Mouse (Mus musculus) liver, embryonic 15.5 days (tissue): ENCODE measurements around the gene Rps24. TPM values are rescaled to one million over a fixed set of nuclear protein-coding genes. Genes with fewer than 3 reads are reported as not detected.

Experiments used
- ATAC-seq: fragments of 200-750 bp; cut with Nextera tagmentation; 2 replicates; pipeline ENCODE4 v1.8.0; 2017; ENCODE audit warnings: moderate number of reproducible peaks, mild to moderate bottlenecking, moderate library complexity; ENCODE audit not compliant: insufficient read depth
- H3K27ac ChIP-seq: fragments of 300-500 bp; sonication (generic); replicated peaks from 2 replicates; pipeline ENCODE4 v1.5.1; 2015; ENCODE audit warnings: mild to moderate bottlenecking, inconsistent platforms
- H3K27me3 ChIP-seq: fragments of 300-500 bp; sonication (generic); 2 replicates; pipeline ENCODE4 v1.6.1; 2015; ENCODE audit warnings: mild to moderate bottlenecking, inconsistent platforms
- H3K36me3 ChIP-seq: fragments of 300-500 bp; sonication (generic); replicated peaks from 2 replicates; pipeline ENCODE4 v1.6.1; 2015; ENCODE audit warnings: moderate library complexity, mild to moderate bottlenecking, inconsistent platforms
- H3K4me1 ChIP-seq: fragments of 300-500 bp; sonication (generic); replicated peaks from 2 replicates; pipeline ENCODE4 v1.6.1; 2015; ENCODE audit warnings: inconsistent platforms
- H3K4me2 ChIP-seq: fragments of 300-500 bp; sonication (generic); 2 replicates; pipeline ENCODE4 v1.6.1; 2015; ENCODE audit warnings: moderate library complexity, mild to moderate bottlenecking, inconsistent platforms
- H3K4me3 ChIP-seq: fragments of 300-500 bp; sonication (generic); replicated peaks from 2 replicates; pipeline ENCODE4 v1.5.1; 2015; ENCODE audit warnings: mild to moderate bottlenecking, inconsistent platforms
- H3K9ac ChIP-seq: fragments of 300-500 bp; sonication (generic); 2 replicates; pipeline ENCODE4 v1.6.1; 2015; ENCODE audit warnings: moderate library complexity, mild to moderate bottlenecking, inconsistent platforms
- H3K9me3 ChIP-seq: fragments of 300-500 bp; sonication (generic); replicated peaks from 2 replicates; pipeline ENCODE4 v1.6.1; 2016; ENCODE audit warnings: inconsistent platforms
- WGBS: fragments of 180-500 bp; shearing (Covaris S2); methylation state at CpG from one replicate; pipeline ENCODE4 v1.1.7; 2015; ENCODE audit warnings: mixed read lengths; ENCODE audit not compliant: insufficient replicate concordance; 5-methylcytosine and 5-hydroxymethylcytosine counted together
- polyA plus RNA-seq: library from polyadenylated mRNA; unstranded; fragments of >200 nt; fragmentation: Nextera tagmentation; extraction: Ambion mirVana; gene quantifications from 2 replicates; pipeline ENCODE4 v1.2.1, GENCODE M21; 2015

Gene Rps24
- polyA plus RNA-seq, 1 experiment from 2014 or later: 420 TPM

DNA sequence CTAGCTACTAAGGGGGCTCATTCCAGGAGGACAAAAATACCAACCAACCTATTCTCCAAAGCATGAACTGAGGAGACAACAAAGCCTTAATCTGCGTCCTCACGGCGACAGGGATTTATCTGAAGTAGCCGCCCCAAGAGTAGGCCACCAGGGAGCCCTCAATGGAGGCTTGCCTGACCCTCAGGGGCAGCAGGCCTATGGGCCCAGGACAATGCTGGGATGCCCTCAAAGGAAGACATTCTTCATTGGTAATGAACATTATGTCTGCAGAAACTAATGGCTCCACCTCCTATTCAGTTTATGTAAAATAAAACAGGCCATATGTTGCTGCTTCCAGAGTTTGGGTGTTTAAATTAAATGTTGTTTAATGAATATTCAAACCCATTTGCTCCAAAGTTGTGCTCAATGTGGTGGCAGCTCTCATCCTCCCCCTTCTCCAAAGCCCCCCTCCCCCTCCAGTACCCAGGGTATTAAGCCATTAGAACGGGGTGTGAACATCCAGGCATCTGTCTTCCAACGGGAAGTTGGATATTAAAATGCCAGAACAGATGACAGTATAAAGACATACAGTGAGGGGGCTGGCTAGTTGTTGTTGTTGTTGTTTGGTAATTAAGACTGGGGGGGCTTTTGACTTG, 25.7 kb downstream of the Rps24 start:
- H3K27me3 ChIP-seq: peaks cover 16% of the 10 kb centered on the region
- H3K9ac ChIP-seq: no peak overlapping the region
- H3K36me3 ChIP-seq: no peaks in the 10 kb centered on the region
- H3K4me2 ChIP-seq: no peak overlapping the region
- H3K27ac ChIP-seq: no peak overlapping the region
- no peak overlapping the region for H3K4me3 ChIP-seq
- ATAC-seq: no peak
- H3K9me3 ChIP-seq: no peaks in the 10 kb centered on the region
- WGBS: 79% methylated on average over 6 of the region's 6 CpGs
- no peaks in the 10 kb centered on the region for H3K4me1 ChIP-seq

DNA sequence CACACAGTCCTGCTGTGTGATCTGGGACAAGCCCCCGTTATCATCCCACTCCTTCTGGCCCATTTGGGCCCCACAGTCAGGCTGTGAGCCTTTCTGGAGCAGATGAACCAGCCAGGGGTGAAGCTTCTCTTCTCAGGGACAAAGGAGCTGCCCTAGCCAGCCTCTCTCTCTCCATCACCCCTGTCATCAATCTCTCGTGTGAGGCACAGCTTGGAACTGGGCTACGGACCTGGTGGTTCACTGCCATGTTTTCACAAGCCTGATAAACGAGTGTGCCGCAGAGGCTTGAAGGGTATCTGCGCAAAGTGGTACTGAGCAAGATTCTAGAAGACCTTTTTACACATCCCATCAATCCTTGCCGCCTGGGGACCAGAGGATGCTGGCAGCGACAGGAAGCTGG, 34.7 kb downstream of the Rps24 start:
- Histone ChIP-seq H3K27ac (no peak overlapping the region), H3K4me3 (no peak overlapping the region), H3K4me2 (no peak overlapping the region), H3K36me3 (no peaks in the 10 kb centered on the region), H3K4me1 (no peaks in the 10 kb centered on the region), H3K27me3 (no peaks in the 10 kb centered on the region), H3K9ac (no peak overlapping the region), H3K9me3 (no peaks in the 10 kb centered on the region)
- 57% methylated on average over 8 of the region's 8 CpGs for WGBS
- ATAC-seq: no peak

DNA sequence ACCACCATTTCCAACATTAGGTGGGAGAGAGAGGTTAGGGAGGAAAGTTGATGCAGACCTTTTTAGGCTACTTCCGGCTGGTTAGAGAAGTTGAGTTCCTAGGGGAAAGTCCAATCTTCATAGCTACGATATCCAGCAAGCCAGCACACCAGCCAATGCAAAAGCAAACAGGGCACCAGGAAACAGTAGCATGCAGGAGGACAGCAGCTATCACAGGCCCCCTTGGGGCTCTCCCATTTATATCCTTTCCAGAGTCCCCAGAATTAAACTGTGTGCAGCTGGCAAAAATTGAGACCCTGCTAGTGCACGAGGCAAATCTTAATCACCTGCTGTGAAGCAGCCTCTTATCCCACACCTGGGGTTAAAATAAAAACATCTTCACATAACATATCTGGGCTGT, 38.2 kb downstream of the Rps24 start:
- Histone ChIP-seq H3K9ac (no peak overlapping the region), H3K36me3 (no peaks in the 10 kb centered on the region), H3K4me3 (no peak overlapping the region), H3K4me2 (no peak overlapping the region), H3K9me3 (no peaks in the 10 kb centered on the region), H3K27ac (no peak overlapping the region), H3K4me1 (no peaks in the 10 kb centered on the region), H3K27me3 (no peaks in the 10 kb centered on the region)
- no peak for ATAC-seq
- WGBS: 59% methylated on average over 3 of the region's 3 CpGs

DNA sequence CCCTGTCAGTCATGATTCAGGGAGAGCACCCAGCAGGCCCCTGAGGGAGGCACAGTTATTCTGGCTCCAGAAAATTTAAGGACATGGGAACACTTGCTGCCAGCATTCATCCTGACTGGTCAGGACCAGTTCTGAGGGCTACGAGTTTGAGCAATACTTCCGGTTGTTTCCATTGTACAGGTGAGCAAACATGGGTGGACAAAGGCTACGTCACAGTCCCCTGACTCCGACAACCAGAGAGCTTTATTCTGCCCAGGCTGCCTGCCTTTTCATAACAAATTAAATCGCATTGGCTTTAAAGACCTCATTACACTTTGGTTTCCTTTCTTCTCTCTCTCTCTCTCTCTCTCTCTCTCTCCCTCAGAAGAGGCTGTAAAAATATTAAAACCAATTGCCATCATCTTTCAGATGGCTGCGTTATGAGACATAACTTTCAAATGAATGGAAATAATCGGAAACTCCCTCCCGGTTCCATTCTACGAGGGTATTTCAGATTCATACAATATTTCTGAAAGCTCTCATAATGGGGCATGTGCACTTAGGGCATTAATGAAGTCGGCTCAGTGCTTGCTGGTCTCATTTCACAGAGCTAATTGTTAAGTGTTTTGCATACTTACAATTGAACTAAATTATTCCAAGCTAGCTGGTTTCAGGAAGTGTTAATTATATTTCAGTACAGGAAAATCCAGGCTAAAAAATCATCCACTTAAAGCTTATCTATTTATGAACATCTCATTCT, 38.9 kb downstream of the Rps24 start:
- Histone ChIP-seq H3K36me3 (no peaks in the 10 kb centered on the region), H3K27ac (no peak overlapping the region), H3K4me1 (no peaks in the 10 kb centered on the region), H3K9ac (no peak overlapping the region), H3K9me3 (no peaks in the 10 kb centered on the region), H3K4me2 (no peak overlapping the region), H3K4me3 (no peak overlapping the region), H3K27me3 (no peaks in the 10 kb centered on the region)
- WGBS: 69% methylated on average over 10 of the region's 10 CpGs
- no peak for ATAC-seq

DNA sequence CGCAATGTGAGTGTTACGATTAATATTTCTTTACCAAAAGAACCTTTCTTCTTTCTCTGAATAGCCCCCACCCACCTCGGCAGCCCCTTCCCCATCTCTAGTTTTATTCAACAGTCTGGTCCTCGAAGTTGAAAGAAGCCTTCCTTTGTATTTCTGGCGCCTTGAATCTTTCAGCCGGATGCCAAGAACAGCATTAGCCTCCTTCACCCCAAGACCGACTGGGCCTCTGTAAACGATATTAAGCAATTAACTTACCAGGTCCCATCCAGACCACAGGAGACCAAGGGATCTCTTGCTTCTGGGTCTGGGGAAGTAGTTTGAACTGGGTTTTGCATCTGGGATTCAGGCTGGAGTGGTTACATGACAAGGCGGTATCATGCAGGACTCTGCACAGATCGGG, 39.5 kb downstream of the Rps24 start:
- Histone ChIP-seq H3K4me1 (no peaks in the 10 kb centered on the region), H3K4me3 (no peak overlapping the region), H3K27ac (no peak overlapping the region), H3K36me3 (no peaks in the 10 kb centered on the region), H3K9ac (no peak overlapping the region), H3K4me2 (no peak overlapping the region), H3K27me3 (no peaks in the 10 kb centered on the region), H3K9me3 (no peaks in the 10 kb centered on the region)
- 67% methylated on average over 10 of the region's 10 CpGs for WGBS
- ATAC-seq: no peak

DNA sequence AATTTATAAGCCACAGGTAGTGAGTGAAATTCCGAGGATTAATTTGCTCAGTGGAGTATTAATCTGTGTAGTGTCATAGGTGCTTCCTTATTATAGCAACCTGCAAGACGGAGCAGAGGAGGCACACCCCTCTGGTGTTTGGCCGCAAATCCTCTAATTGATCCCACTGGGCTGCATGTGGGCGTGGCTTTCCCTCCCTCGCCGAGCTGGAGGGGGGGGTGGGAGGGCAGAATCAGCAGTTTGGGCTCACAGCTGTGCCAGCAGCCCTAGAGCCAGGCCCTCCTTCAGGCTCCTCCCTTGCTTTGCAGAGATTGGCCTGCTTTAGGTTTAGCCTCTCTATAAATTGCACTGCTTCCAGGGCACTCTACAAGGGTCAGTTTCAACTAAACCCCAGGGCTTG, 43.3 kb downstream of the Rps24 start:
- Histone ChIP-seq H3K27ac (no peak overlapping the region), H3K4me2 (no peak overlapping the region), H3K4me3 (no peak overlapping the region), H3K27me3 (no peaks in the 10 kb centered on the region), H3K4me1 (no peaks in the 10 kb centered on the region), H3K9me3 (no peaks in the 10 kb centered on the region), H3K36me3 (no peaks in the 10 kb centered on the region), H3K9ac (no peak overlapping the region)
- ATAC-seq: no peak; the same call in 1 of the 2 replicates
- WGBS: 14% methylated on average over 6 of the region's 6 CpGs

DNA sequence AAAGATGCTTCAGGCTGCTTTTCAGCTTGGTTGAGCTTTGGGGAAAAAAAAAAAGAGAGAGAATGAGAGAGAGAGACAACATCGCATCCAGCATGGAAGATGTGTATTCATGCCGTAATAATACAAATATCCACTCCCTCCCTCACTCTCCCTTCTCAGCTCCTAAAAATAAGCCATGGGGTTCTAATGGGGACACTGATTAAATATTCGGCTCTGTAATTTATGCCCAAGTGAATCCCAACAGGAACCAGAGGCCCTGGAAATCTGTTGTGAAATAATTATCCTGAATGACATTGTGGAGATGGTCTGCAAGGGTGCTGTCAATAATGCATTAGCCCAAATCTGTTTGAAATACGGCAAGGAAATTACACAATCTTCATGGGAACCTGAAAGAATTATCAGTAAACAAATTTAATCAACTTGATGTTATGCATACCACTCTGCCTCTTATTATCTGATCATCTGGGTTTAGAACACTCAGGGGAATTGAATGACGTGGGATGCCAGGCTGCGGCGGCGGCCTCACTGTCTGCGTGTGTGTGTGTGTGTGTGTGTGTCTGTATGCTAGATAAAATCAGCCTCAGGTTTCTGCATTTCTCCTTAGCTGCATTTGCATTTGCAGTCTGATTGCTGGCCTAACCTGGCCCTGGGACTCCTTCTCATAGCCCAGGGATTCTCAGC, 48.1 kb downstream of the Rps24 start:
- Histone ChIP-seq H3K36me3 (no peaks in the 10 kb centered on the region), H3K27ac (no peak overlapping the region), H3K4me3 (no peak overlapping the region), H3K27me3 (no peaks in the 10 kb centered on the region), H3K4me2 (no peak overlapping the region), H3K9me3 (no peaks in the 10 kb centered on the region), H3K4me1 (no peaks in the 10 kb centered on the region), H3K9ac (no peak overlapping the region)
- 69% methylated on average over 9 of the region's 9 CpGs for WGBS
- ATAC-seq: no peak

DNA sequence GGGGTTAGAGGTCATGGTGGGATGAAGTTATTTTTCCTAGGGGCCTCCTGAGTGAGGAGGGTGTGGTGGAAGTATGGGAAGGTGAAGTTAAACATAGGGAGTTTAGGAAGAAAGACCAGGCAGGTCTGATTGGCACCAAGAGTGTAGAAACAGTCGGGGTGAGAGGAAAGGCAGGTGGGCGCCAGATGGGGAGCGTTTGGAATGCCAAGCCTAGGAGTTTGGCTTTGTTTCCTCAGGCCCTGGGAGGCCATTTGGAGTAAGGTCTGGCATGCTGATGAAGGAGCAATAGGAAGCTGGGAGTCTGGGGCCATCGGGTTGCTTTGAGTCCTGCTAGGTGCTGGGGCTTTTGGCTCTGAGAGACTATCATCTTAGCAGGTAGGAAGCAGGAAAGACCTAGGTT, 56.0 kb downstream of the Rps24 start:
- no peak overlapping the region for H3K4me3 ChIP-seq
- no peak overlapping the region for H3K4me2 ChIP-seq
- H3K4me1 ChIP-seq: no peaks in the 10 kb centered on the region
- H3K27me3 ChIP-seq: no peaks in the 10 kb centered on the region
- WGBS: 64% methylated on average over 4 of the region's 4 CpGs
- no peak overlapping the region for H3K9ac ChIP-seq
- ATAC-seq: no peak
- no peaks in the 10 kb centered on the region for H3K9me3 ChIP-seq
- no peaks in the 10 kb centered on the region for H3K36me3 ChIP-seq
- H3K27ac ChIP-seq: no peak overlapping the region

DNA sequence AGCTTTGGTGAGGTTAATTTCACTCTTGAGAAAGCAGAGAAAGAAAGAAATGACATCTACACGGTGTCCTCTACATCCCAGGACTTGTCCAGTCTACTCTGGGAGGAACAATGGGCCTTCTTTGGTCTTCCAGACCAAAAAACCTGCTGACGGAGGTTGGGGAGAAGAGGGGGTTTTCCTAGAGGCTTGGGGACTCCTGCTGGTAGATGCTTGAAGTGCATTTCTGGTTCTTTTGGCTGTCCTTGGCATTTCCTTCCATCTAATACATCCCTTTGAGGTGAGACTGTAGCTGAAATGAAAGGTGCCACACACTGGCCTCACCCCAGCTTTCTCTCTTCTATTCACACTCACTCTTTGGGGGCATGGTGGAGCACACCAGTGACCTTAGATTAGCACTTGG, 57.1 kb downstream of the Rps24 start:
- H3K9ac ChIP-seq: no peak overlapping the region
- no peak overlapping the region for H3K27ac ChIP-seq
- no peak overlapping the region for H3K4me3 ChIP-seq
- no peaks in the 10 kb centered on the region for H3K36me3 ChIP-seq
- H3K4me2 ChIP-seq: no peak overlapping the region
- H3K27me3 ChIP-seq: no peaks in the 10 kb centered on the region
- WGBS: 26% methylated on average over 2 of the region's 2 CpGs
- ATAC-seq: no peak
- H3K4me1 ChIP-seq: no peaks in the 10 kb centered on the region
- H3K9me3 ChIP-seq: no peaks in the 10 kb centered on the region
